Mouse (Mus musculus) kidney, postnatal 4 days (tissue): ENCODE results near the gene Zbtb42.

Experiments used
- DNase-seq, 2 experiments: peaks; one replicate each; pipeline ENCODE4 v3.0.0; 2021; ENCODE audit warnings: mixed read lengths in 2 of 2

Gene Zbtb42

DNA sequence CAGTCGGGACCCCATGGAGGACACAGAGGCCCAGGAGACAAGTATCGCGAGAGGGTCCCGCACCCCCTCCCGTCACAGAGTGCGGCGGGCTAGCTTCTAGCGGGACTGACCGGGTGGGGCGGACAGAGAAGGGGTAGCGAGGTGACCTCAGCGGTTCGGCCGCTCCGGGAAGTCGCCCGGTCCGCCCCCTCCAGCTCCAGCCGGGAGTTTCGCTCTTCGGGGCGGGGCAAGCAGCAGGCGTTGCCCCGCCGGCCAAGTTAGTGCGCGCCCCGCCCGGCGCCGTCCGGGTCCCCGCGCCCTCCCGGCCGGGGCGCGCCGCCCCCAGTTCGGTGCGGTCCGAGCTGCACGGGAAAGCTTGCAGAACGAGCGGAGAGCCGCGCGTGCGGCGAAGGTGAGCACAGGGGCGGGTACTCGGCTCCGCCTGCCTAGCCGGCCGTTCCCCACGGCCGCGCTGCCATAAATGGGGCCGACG lies at the start of gene Zbtb42:
Gene Zbtb42 (plus strand): TSS at position 274 of the 472 bp plus-strand sequence.
- peak; percentile 81 to 91 for DNase-seq

DNA sequence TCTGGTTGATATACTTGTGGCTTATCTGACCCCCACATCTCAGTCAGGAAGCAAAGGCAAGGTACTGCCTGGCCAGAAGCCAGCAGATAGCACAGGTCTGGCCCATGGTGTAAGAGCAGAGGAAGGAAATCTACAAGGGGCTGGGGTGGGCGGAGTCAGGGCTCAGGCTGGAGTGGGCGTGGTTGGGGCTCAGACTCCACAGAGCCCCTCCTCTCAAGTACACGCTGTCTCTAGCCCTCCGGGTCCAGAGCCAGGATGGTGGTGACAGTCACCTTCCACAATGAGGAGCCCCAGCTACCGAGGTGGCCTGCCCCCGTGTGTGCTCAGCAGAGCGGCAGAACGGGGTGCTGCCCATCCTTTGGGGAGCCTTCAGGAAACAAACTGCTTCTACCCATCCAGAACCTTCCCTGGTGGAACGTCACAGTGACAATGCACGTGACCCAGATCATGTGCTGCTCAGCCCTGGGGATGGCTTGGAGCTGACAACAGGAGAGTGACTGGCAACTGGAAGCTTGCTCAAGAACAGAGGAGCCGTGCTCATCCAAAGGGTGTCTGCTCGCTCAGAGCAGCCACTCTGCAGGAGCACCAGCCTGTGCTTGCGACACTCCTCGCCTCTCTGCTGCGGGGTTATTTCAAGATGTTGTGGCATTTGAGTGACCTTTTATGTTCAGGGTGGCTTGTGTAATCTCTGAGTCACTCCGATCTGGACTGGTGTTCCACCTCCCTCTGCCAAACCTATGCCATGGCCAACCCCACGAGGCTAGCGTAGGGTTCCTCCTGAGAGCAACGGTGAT lies 49.5 kb upstream of the Zbtb42 start:
- DNase-seq, result peak; percentile 77 to 84

DNA sequence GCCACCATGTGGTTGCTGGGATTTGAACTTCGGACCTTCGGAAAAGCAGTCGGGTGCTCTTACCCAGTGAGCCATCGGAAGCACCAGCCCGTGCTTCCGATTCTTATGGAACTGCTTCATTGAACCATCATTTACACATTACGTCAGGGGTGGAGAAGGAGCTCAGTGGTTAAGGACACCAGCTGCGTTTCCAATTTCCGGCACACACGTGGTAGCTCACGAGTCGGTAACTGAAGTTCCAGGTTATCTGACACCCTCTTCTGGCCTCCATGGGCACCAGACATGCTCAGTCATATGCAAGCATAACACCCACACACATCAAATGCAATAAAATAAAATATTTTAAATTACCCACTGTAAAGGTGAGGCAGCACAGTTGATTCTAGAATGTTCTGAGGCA lies 48.6 kb upstream of the Zbtb42 start:
- DNase-seq, result no peak

DNA sequence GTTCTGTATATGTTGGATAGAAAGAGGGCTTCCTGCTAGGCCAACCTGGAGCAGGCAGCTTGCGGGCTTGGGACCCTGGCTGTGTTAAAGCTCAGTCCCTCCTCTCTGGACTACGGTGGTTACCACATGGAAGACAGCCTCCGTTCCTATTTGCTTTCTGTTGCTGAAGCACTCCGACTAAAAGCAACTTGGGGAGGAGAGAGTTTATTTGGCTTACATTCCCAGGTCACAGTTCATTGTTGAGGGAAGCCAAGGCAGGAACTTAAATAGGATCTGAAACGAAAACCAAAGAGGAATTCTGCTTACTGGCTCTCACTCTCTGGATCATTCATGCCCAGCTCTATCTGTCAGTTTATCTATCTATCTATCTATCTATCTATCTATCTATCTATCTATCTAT lies 47.8 kb upstream of the Zbtb42 start:
- DNase-seq, result no peak

DNA sequence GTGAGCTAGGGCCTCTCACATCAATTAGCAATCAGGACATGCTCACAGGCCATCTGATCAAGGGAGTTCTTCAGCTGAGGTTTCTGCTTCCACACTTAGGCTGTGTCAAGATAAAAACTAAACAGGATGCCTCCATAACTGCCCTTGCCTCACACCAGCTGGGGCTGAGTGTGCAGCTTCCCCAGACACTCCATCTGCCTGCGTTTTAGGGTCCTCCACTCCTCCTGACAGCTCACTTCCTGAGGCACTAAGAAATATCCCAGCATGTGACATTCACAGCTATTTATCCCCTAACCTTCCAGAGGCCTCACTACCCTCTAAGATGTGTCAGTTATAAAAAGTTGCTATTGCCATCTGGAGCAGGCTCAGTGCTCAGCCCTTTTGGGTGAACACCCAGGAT lies 47.2 kb upstream of the Zbtb42 start:
- DNase-seq, result peak in 1 of 2 experiments; percentile 35

DNA sequence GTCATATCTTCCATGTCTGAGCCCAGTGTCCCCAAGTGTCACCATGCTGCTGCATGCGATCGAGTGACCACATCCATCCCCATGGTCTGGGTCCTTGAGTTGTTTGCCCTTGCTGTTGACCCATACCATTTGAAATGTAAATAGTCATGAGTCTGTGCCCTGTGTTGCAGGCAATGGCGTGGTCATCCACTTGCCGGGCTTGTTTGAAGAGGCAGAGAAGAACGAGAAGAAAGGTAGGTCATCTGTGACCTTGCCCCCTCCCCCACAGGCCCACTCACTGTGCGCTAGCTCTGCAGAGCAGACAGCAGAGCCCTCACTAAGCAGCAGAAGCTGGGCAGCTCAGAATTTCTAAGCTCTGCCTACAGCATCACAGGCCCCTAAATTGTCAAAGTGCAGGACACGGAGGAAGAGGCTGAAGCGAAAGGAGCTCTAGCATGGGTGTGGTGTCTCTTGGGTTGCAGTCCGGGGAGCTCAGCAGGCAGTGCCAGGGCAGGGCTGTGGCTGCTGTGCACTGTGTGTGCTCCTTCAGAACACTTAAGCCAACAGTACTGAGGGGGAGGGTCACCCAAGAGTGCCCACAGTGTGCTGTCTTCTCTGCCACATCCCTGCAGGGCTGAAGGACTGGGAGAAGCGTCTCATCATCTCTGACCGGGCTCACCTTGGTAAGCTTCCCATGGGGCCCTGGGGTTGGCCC lies 46.4 kb upstream of the Zbtb42 start:
- no peak for DNase-seq

DNA sequence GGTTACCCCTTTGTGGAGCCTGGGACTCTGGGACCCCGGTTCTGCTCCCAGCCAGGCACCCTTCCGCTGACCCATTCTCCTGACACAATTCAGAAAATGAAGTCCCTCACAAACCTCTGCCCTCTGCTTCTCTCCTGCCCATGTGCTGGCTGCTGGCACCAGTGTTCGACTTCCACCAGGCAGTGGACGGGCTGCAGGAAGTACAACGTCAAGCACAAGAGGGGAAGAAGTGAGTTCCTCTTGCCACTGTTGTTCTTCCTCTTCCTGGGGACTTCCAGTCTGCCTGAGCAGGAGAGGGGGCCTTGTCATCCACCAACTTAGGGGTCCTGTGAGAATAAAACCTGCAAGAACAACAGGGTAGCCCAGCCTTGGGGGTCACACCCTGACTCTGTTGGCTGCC lies 45.7 kb upstream of the Zbtb42 start:
- no peak for DNase-seq

DNA sequence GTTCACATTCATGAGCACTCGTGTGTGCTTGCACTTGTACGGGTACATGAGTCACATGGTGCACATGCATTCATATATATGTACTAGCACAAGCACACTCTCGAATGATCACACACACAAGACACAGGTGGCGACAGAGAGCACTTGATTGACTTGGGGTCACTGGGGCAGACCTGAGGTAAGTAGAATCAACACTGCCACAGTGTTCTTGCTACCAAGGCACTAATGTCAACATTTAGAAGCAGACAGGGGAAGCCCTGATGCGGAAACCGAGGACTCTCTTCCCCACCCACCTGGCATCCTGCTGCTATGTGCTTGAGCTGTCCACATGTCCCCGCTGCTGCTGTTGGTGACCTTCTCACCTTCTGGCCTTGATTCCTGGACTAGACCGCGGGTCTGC lies 44.9 kb upstream of the Zbtb42 start:
- no peak for DNase-seq

DNA sequence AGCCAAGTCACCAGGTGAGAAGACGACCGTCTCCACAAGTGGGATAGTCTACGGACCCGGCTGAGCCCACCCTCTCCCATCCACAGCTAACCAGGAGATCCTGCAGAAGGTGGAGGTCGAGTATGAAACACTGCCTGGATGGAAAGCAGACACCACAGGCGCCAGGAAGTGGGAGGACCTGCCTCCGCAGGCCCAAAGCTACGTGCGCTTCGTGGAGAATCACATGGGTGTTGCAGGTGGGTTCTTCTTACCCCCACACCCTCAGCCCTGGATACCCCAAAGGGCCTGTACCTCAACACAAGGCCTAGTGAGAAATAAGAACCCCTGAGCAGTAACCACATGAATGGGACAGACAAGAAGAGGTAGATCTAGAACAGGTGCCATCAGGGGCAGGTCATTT lies 39.1 kb upstream of the Zbtb42 start:
- no peak for DNase-seq

DNA sequence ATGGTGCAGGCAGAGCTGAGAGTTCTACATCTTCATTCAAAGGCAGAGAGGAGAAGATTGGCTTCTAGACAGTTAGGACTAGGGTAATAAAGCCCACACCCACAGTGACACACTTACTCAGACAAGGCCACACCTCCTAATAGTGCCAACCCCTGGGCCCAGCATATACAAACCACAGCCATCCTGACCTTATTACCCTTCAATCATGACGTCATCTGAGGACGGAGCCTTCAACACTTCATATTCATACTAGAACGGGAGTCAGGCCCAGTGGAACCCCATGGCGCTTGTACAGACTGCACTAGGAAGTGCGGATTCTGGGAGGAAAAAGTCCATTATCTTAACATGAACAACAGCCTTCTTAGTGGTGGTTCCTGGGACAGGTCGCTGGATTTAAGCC lies 35.5 kb upstream of the Zbtb42 start:
- no peak for DNase-seq

DNA sequence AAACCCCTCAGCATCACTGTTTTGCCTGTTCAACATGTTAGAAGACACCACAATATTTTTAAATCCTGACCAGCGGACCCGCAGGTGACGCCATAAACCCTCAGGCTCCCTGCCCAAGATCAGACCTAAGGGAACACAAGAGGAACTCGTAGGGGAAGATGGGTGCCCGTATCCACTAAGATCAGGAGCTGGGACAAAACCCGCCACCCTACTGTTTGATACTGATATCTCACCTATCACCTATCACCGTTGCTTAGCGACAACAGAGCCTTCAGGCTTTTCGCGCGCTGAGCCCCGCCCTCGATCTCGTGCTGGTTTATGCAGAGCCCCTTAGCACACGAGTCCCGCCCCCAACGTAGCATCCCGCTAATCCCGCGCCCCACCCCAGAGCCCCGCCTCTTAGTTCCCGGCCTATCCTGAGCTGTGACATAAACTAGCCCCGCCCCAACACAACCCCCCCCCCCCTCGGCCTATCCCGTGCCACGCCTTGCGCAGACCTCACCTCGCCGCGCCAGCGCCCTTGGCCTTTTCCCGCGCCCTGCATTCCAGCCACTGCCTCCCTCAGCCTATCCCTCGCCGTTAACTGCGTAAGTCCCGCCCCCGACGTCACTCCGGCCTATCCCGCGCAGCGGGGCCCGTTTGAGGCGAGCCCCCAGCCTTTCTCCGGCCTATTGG lies 34.3 kb upstream of the Zbtb42 start, which contains the start of gene Siva1:
Gene Siva1 (plus strand): TSS at position 500 of the 675 bp plus-strand sequence.
- peak; percentile 99 to 100 for DNase-seq

DNA sequence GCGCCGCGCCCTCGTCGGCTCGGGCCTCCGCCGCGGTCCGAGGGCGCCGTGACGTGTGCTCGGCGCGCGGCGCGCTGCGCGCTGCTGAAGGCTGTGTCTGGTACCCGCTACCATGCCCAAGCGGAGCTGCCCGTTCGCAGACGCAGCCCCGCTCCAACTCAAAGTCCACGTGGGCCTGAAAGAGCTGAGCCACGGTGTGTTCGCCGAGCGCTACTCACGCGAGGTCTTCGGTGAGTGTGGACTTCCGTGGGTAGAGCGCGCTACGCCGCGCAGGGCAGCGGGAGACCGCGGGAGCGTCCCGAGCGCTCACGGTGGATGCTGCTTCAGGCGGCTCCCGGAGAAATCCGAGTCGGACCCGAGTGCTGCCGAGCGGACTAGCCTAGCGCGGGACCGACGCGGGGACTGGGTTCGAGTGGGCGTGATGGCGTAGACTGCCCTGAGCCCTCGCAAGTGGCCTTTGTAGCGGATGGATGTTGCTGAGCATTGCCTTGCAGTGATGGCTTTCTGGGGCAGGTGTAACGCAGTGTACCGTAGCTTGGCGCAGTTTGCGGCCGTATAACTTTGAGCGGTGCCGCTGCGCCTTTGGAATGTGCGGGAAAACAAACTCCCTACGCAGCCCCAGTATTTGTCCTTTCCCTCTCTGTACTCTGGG lies 33.6 kb upstream of the Zbtb42 start:
- DNase-seq, result peak; percentile 69 to 77

DNA sequence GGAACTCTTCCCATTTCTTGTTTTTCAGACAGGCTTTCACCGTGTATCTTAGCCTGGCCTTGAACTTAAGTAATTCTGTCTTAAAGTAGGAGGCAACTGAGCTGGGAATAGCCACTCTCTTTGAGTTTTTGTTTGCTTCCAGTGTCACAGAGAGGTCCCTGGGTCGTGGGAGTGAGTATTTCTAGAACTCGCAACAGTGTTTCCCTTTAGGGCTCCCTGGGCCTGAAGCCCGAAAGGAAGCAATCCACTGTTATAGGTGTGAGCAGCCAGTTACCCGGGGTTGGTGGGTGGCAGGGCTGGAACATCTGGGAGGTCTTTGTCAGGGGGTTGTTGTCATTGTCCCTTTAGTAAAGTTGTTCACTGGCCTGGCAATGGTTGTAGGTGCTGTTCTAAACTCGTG lies 32.5 kb upstream of the Zbtb42 start:
- DNase-seq, result no peak

DNA sequence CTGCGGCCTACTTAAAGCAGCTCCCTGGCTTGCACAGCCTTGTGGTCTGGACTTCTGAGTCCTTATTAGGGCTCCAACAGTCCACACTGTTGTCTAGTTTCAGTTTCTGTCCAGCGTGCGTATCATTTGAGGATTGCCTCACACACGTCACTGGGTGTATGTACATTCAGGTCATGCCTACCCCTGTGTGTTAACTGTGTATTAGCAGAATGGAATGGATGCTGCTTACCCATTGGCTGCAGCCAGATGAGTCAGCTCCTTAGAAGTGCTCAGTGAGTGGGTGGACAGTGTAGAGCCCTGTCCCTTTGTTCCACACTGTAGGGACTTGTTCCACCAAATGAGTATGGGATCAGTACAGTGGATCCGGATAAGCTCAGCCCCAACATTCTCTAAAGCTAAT lies 30.5 kb upstream of the Zbtb42 start:
- no peak for DNase-seq

DNA sequence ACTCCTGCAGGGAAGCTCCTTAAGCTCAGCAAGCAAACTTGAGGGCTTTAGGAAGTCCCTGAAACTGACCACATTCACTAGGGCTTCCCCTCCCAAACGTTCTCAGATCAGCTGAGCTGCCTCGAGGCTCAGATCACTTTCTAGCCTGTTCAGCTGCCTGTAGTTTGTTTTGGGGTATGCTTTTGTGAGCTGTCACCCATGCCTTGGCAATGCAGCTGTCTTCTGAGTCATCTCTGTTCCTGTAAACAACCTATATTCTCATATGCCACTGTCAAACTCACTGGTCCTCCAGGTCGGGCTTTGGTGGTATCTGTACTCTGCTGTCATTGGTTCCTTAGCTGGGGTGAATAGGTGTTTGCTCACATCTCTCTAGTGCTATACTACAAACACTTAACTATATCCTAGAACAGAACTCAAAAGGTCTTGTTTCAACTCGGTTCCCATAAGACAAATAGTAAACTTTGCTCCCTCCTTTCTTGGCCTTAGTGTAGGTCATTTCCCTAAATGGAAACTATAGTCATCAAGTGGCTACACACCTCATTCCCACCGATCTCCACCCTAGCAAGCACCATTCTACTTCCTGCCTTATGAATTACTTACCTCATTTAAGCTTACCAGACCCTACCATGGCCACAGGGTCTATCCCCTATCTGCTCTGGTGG lies 26.7 kb upstream of the Zbtb42 start:
- DNase-seq, result no peak

DNA sequence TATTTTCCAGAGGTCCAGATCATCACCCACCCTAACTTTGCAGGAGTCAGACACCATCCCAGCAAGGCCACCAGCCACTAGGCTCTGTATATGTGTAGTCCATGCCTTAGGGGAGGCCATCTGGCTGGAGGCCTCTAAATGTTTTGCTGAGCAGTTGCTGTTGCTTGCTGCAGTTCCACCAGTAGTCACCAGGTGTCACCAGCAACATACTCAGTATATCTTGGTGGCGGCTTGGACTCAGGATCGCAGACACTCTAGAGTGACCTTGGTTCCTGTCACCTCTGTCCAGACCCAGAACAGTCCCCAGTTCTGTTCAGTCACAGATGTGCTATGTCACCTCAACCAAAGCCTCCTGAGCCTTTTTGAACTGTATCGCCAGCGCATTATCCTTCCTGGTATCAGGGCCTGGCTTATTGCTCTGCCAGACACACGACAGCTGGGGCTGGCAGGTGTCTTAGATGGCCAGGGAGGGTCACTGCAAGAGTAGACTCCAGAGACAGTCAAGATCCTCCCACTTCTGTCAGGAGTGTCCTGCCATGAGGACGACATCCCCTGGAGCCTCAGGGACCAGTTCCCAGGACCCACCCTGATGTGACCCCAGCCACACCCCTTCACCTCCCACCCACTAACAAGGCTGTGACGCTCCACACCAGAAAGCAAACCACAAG lies 25.3 kb upstream of the Zbtb42 start:
- DNase-seq, result peak; percentile 95

DNA sequence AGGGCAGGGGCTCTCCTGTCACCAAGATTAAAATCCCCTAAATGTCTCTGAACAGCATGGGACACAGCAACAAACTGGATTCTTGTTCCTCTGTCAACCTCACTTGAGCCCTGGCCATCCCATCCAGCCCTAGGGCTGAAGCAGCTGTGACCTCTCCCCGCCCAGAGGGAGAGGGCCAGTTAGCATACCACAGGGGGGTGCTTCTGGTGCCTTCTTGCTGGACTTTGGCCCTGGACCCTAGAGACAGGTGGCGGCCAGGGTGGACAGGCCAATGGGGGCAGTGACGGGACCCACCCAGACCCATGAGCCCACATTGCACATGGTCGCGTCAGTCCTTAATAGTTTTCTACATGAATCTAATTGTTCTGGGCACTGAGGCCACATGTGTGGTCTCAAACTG lies 24.6 kb upstream of the Zbtb42 start:
- no peak for DNase-seq

DNA sequence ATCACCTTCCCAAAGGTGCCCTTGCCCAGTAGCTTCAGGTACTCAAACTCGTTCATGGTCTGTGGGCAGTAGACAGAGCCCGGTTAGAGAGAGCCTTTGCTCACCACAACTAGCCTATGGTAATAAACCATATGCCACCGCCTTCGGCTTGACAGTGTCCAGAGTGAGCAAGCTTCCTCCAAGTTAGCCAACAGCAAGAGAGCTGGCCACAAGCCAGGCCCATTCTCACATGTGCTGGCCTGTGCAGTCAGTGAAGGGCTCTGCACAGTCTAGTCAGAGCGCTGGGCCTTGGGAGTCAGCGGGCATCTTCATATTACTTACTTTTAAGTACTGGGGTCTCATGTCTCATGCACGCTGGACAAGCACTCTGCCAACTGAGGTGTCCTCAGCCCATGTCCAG lies 20.0 kb upstream of the Zbtb42 start:
- no peak for DNase-seq

DNA sequence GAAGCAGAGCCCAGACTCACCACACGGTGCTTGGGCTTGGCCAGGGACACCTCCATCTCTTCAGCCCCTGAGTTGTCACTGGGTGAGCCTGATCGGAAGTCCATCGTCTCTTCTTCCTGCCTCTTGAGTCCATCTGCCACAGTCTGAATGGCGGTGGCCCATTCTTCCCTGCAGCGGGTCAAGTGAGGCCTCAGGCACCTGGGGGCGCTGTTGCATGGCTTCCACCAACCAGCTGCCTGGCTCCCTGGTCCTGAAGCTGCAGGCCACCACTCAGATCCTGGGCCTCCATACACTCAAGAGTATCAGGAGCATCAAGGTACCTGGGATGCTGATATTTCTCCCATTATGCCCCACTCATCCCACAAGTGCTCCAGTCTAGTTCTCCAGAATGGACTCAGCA lies 19.5 kb upstream of the Zbtb42 start:
- peak; percentile 89 to 90 for DNase-seq

DNA sequence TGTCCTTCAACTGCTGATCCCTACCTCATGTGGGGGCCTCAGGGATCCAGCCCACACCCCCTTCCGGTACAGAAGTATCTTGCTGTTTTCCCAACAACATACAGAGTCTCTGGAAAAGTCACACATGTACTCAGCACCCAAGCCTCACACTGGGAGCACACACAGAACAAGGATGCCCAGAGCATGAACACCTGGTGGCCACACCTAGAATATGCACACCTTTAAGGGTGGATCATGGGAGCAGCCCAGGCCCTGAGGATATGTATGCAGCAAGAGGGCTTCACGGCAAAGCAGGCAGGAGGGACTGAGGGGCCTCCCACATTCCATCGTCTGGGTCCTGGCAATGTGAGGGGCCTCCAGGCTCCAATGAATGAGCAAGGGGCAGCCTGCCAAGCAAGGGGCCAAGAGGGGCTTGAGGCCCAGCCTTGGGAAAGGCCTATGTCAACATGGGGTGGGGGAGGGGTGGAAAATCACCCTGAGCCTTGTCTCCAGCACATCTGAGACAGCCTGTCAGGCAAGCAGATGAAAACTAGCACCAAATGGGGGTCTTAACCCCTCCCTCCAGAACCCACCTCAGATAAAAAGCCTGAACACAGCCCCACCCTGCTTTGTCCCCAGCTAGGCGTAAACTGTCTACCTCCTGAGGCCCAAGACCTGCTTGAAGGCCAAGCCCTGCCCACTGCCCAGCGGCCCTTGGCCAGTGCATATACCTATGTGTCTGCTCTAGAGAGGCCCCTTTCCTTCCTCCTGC lies 17.9 kb upstream of the Zbtb42 start:
- peak; percentile 82 to 87 for DNase-seq

DNA sequence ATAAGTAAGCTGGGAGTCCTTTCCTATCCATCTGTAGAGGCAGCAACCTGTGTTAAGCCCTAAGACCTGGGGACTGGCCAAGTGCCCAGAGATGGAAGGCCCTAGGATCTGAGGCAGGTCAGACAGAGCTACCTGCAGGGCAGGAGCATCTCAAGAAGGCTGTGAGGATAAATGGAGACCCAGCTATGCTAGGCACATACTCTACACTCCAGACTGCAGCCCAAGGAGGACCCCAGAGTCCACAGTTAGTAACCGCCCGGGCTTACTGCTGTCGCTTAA lies 17.4 kb upstream of the Zbtb42 start:
- no peak for DNase-seq

DNA sequence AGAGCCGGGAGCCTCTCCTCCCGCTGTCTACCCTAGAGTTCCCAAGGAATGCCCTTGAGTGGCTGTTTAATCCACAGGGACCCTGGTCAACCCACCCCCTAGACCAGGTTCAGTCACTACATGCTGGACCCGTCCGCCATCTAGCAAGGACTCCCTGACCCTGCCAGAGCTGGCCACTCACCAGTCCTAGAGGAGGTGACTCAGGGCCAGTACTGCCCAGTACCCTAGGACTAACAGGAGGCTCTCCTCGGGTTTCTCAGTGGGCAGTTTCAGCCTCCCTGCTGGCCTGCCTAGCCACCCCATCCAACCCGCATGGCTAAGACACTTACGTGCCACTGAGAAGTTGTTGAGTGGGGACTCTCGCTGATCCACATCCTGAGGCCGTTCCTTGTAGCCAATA lies 16.8 kb upstream of the Zbtb42 start:
- no peak for DNase-seq
